Mouse (Mus musculus): Measurements from ENCODE around the gene Hdac6.
"Not testable (repeated sequence)": the region's sequence is repeated elsewhere in the genome, so short reads cannot be mapped to it uniquely, and the experiment has no call there.

Gene Hdac6

DNA sequence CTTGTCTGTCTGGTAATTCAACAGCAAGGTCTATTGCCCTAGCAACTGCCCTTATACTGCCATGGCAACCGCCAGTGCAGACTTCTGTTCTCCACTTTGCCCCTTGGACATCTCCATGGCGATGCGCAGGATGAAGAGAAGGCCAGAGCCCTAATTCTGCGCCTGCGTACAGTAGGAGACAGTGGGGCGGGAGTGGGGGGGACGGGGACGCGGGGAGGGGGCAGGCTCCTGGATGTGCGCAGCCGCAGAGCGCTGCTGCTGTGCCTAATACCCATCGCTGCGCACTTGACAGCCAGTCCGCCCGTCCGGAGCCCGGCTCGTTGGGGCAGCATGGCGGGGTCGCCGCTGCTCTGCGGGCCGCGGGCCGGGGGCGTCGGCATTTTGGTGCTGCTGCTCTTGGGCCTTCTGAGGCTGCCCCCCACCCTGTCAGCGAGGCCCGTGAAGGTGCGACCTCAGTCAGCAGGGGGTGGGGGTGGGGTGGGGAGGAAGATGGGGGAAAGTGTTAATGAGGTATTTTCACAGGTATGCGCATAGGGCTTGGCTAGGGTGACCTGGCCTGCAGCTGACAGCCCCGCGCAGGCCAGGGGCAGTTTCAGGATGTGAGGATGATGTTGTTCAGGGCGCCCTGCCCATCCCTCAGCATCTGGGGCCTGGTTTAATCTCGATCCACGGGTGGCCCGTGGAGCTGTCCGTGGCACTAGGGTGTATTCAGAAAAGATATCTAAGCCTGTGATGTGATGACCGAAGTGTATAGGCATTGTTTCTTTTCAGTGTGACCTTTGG, 27.9 kb downstream of the Hdac6 start, which contains the start of gene Pcsk1n:
Gene Pcsk1n, plus strand, starts transcription at position 222 of the 783 bp plus-strand sequence.
- no peak for DNase-seq (ENCODE audit: low spot score)

DNA sequence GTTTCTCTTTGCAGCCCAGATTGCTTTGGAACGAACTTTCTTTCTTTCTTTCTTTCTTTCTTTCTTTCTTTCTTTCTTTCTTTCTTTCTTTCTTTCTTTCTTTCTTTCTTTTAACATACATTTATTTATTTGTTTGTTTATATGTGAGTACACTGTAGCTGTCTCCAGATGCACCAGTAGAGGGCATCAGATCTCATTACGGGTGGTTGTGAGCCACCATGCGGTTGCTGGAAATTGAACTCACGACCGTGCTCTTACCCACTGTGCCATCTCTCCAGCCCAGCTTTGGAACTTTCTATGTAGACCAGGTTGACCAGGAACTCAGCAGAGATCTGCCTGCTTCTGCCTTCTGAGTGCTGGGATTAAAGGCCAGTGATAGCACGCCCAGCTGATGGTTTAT, 29.7 kb downstream of the Hdac6 start:
- not testable (repeated sequence) for DNase-seq (ENCODE audit: low spot score)

GRCm38 (mm10) chrX:7915669-7916068, 32.0 kb downstream of the Hdac6 start:
- DNase-seq (ENCODE audit: low spot score) = not testable (repeated sequence)

DNA sequence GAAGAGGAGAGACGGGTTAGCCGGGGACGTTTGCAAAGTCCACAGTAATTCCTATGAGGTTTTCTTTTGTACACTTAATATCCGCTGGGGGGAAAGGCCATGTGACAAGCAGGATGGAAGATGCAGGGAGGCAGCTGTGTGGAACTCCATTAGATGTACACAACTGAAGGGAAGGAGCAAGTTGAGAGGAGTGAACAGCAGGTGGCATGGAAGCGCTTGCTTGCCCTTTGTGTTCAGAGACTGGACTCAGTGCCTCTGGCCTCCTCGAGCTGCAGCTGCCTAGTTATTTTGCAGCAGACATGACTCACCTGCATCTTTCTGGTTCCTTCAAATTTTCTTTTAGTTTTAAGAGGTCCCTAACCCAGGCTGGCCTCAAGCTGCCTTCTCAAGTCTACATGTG, 37.2 kb downstream of the Hdac6 start:
- DNase-seq (ENCODE audit: low spot score) = no peak

DNA sequence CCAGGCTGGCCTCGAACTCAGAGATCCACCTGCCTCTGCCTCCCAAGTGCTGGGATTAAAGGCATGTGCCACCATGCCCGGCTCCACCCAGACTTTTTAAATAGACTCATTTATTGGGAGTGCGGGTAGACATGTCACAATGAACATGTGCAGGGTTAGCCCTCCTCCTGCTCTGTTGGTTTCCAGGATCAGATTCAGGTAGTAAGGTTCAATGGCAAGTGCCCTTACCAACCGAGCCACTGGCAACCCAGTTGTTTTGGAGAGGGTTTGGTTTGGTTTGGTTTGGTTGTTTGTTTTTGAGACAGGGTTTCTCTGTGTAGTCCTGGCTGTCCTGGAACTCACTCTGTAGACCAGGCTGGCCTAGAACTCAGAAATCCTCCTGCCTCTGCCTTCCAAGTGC, 38.4 kb downstream of the Hdac6 start, which contains the start of gene Gm10490:
Gene Gm10490, plus strand, starts transcription at position 301 of the 400 bp plus-strand sequence.
- not testable (repeated sequence) for DNase-seq (ENCODE audit: low spot score)

GRCm38 (mm10) chrX:7907735-7908134, 40.0 kb downstream of the Hdac6 start, which contains the start of gene Gm10491:
TSS of gene Gm10491 (minus strand) at chrX:7907835.
- no peak for DNase-seq (ENCODE audit: low spot score)

- DNase-seq (ENCODE audit: low spot score) = no peak
Measured at GRCm38 (mm10) chrX:7904441-7904840, 43.2 kb downstream of the Hdac6 start.

- peak; percentile 89 for DNase-seq (ENCODE audit: low spot score)
Measured at GRCm38 (mm10) chrX:7898880-7899874, 48.5 kb downstream of the Hdac6 start, which contains the start of the genes Pqbp1 and Timm17b. TSS of gene Pqbp1 (minus strand) at chrX:7899269. TSS of gene Timm17b (plus strand) at chrX:7899357.

GRCm38 (mm10) chrX:7898211-7898610, 49.5 kb downstream of the Hdac6 start:
- no peak for DNase-seq (ENCODE audit: low spot score)

- peak; percentile 88 for DNase-seq (ENCODE audit: low spot score)
Measured at GRCm38 (mm10) chrX:7883841-7884567, 63.7 kb downstream of the Hdac6 start, which contains the start of gene Slc35a2. TSS of gene Slc35a2 (plus strand) at chrX:7884028.

All from ovary, adult 18-20 months (tissue).